Comparison of ENCODE assay signal across 8 mouse cellular contexts in genomic region chr16:67243598-67243997, GRCm38 (mm10).
"Had no signal": no experiment of that assay in that cellular context is flagged by ENCODE, and none has a peak within 500 bp of the region (broad histone marks: within the 10 kb centered on the region; RNA-seq: fewer than 3 reads in every experiment).

No protein-coding gene starts in this region.

- DNase-seq: kidney, postnatal 10 days; kidney, postnatal 4 days; lung, postnatal 14 days; right cerebral cortex, postnatal 14 days; thymus, adult 2 months; thymus, postnatal 25 days had no signal

- ATAC-seq: liver, embryonic 12.5 days; midbrain, embryonic 16.5 days had no signal
